Comparison of ENCODE assay signal across 21 mouse cellular contexts in genomic region chr17:83250903-83251526, GRCm38 (mm10). TPM values are rescaled to one million over a fixed set of nuclear protein-coding genes. Genes with fewer than 3 reads are reported as not detected.
DNase-seq lines count a peak whose midpoint lies in the region; ATAC-seq and TF ChIP-seq lines count a peak whose summit lies in the region.
"Had no signal": no experiment of that assay in that cellular context is flagged by ENCODE, and none has a peak within 500 bp of the region (broad histone marks: within the 10 kb centered on the region; RNA-seq: fewer than 3 reads in every experiment).

No protein-coding gene starts in this region.

- H3K9ac ChIP-seq in kidney, postnatal 0 days (ENCODE audit: low read depth, low read length), result no peak overlapping the region
- H3K9ac ChIP-seq: limb, embryonic 12.5 days; liver, embryonic 13.5 days; lung, embryonic 15.5 days had no signal

- H3K9me3 ChIP-seq in kidney, postnatal 0 days (replicated peaks; ENCODE audit: low read length), result no peaks in the 10 kb centered on the region
- 0 out of 2 replicates have a peak, but pooled peaks cover 1% of the 10 kb centered on the region for H3K9me3 ChIP-seq in limb, embryonic 10.5 days (replicated peaks)
- H3K9me3 ChIP-seq: hindbrain, embryonic 10.5 days; limb, embryonic 12.5 days; liver, embryonic 13.5 days; lung, embryonic 15.5 days; megakaryocyte, embryonic 14.5 days had no signal

- no peak overlapping the region for H3K4me2 ChIP-seq in kidney, postnatal 0 days (ENCODE audit: low read length)
- H3K4me2 ChIP-seq: limb, embryonic 12.5 days; liver, embryonic 13.5 days; lung, embryonic 15.5 days had no signal

- 49% methylated on average over 18 of the region's 18 CpGs for WGBS in kidney, postnatal 0 days
- 78% methylated on average over 18 of the region's 18 CpGs for WGBS in limb, embryonic 10.5 days

- 0 out of 2 replicates have a peak, but pooled peaks cover 12% of the 10 kb centered on the region for H3K4me1 ChIP-seq in kidney, postnatal 0 days (replicated peaks; ENCODE audit: insufficient read depth, low read length)
- peaks cover 26% of the 10 kb centered on the region for H3K4me1 ChIP-seq in limb, embryonic 10.5 days

- DNase-seq in kidney, postnatal 0 days (ENCODE audit: low spot score), result peak; percentile 61
- no peak for DNase-seq in kidney, postnatal 14 days
- peak; percentile 16 for DNase-seq in adipocyte (ENCODE audit: low spot score)
- DNase-seq in embryo, embryonic 11 days, result peak; percentile 44
- peak; percentile 33 for DNase-seq in limb, embryonic 10.5 days (ENCODE audit: low spot score)
- no peak for DNase-seq in urinary bladder, adult 2 months (ENCODE audit: low spot score)
- DNase-seq in cerebellum, postnatal 14 days, result no peak
- DNase-seq: adrenal gland, postnatal 10 days; cerebellum, adult 9-10 months; gastrocnemius, postnatal 25 days; liver, embryonic 13.5 days; right cerebral cortex, postnatal 25 days; thymus, postnatal 25 days had no signal

- TF ChIP-seq CTCF in kidney, postnatal 0 days (IDR thresholded peaks at IDR 0.05; ENCODE audit: low read depth), result no peak

- H3K27ac ChIP-seq in kidney, postnatal 0 days, result no peak overlapping the region
- no peak overlapping the region for H3K27ac ChIP-seq in limb, embryonic 10.5 days
- H3K27ac ChIP-seq: hindbrain, embryonic 10.5 days; hindbrain, postnatal 0 days; limb, embryonic 12.5 days; liver, embryonic 13.5 days; lung, embryonic 15.5 days had no signal

- no peak for ATAC-seq in kidney, postnatal 0 days (replicated peaks; ENCODE audit: low FRiP score, low read depth)
- ATAC-seq: forebrain, embryonic 14.5 days; hindbrain, postnatal 0 days; midbrain, embryonic 16.5 days had no signal

- no peaks in the 10 kb centered on the region for H3K27me3 ChIP-seq in kidney, postnatal 0 days (ENCODE audit: insufficient read depth, low read length)
- peaks cover 83% of the 10 kb centered on the region for H3K27me3 ChIP-seq in limb, embryonic 10.5 days (ENCODE audit: low read depth, poor library complexity, severe bottlenecking)

- H3K4me3 ChIP-seq in kidney, postnatal 0 days (replicated peaks; ENCODE audit: low read depth, low read length), result no peak overlapping the region
- no peak overlapping the region for H3K4me3 ChIP-seq in limb, embryonic 10.5 days
- H3K4me3 ChIP-seq: erythroblast, embryonic 14.5 days; hindbrain, embryonic 10.5 days; limb, embryonic 12.5 days; liver, embryonic 13.5 days; lung, embryonic 15.5 days; megakaryocyte, embryonic 14.5 days had no signal

- H3K36me3 ChIP-seq in kidney, postnatal 0 days (ENCODE audit: insufficient read depth, low read length), result no peaks in the 10 kb centered on the region
- no peaks in the 10 kb centered on the region for H3K36me3 ChIP-seq in limb, embryonic 10.5 days
- H3K36me3 ChIP-seq: hindbrain, embryonic 10.5 days; limb, embryonic 12.5 days; liver, embryonic 13.5 days; lung, embryonic 15.5 days had no signal

RNA-seq across cellular contexts. Expression of gene Pkdcc, which starts 35.9 kb away (rescaled TPM):
- polyA plus RNA-seq in kidney, postnatal 0 days (2015; fragmentation: Nextera tagmentation; extraction: Ambion mirVana), result 28.5 and 29.1 TPM in 2 replicates
- 32.4 and 34.8 TPM in 2 replicates for polyA plus RNA-seq in limb, embryonic 10.5 days (2016; fragmentation: Nextera tagmentation; extraction: Ambion mirVana)
- polyA plus RNA-seq in urinary bladder, adult 2 months (2012; rRNA removed), result 65.2 and 69.9 TPM in 2 replicates

Comparison
In these comparisons a context has a peak if more than half of its experiments do, and no peak if none do; other contexts are left out.
1. DNase-seq: peak in kidney, postnatal 0 days (single experiment), adipocyte (single experiment), embryo, embryonic 11 days (single experiment) and limb, embryonic 10.5 days (single experiment); none in kidney, postnatal 14 days (single experiment), urinary bladder, adult 2 months (single experiment) and cerebellum, postnatal 14 days (0 of 2).